Mouse (Mus musculus) heart, embryonic 10.5 days (tissue): ENCODE data around the gene Txnrd3. TPM values are rescaled to one million over a fixed set of nuclear protein-coding genes. Genes with fewer than 3 reads are reported as not detected.

Experiments
- DNase-seq: peaks from one replicate; pipeline ENCODE4 v3.0.0-alpha.2; 2017; ENCODE audit warnings: low spot score
- H3K27ac ChIP-seq: fragments of 300-500 bp; sonication (generic); 2 replicates; pipeline ENCODE4 v1.5.1; 2016; ENCODE audit warnings: mild to moderate bottlenecking
- H3K27me3 ChIP-seq: fragments of 300-500 bp; sonication (generic); 2 replicates; pipeline ENCODE4 v1.6.1; 2016; ENCODE audit warnings: mild to moderate bottlenecking; ENCODE audit not compliant: poor library complexity, insufficient read depth, severe bottlenecking
- H3K36me3 ChIP-seq: fragments of 300-500 bp; sonication (generic); 2 replicates; pipeline ENCODE4 v1.6.1; 2016; ENCODE audit warnings: mild to moderate bottlenecking, moderate library complexity
- H3K4me1 ChIP-seq: fragments of 300-500 bp; sonication (generic); 2 replicates; pipeline ENCODE4 v1.6.1; 2016; ENCODE audit warnings: mild to moderate bottlenecking
- H3K4me3 ChIP-seq: fragments of 300-500 bp; sonication (generic); 2 replicates; pipeline ENCODE4 v1.5.1; 2016; ENCODE audit warnings: mild to moderate bottlenecking, moderate library complexity
- H3K9me3 ChIP-seq: fragments of 300-500 bp; sonication (generic); 2 replicates; pipeline ENCODE4 v1.6.1; 2016; ENCODE audit warnings: mild to moderate bottlenecking, moderate library complexity
- WGBS: fragments of 180-500 bp; shearing (Covaris S2); methylation state at CpG from one replicate; pipeline ENCODE4 v1.1.7; 2016; 5-methylcytosine and 5-hydroxymethylcytosine counted together
- polyA plus RNA-seq: library from polyadenylated mRNA; unstranded; fragments of >200 nt; fragmentation: Nextera tagmentation; extraction: Ambion mirVana; gene quantifications from 2 replicates; pipeline ENCODE4 v1.2.1, GENCODE M21; 2016

The Txnrd3 gene
- polyA plus RNA-seq, 1 experiment from 2014 or later = 8.7 TPM

DNA sequence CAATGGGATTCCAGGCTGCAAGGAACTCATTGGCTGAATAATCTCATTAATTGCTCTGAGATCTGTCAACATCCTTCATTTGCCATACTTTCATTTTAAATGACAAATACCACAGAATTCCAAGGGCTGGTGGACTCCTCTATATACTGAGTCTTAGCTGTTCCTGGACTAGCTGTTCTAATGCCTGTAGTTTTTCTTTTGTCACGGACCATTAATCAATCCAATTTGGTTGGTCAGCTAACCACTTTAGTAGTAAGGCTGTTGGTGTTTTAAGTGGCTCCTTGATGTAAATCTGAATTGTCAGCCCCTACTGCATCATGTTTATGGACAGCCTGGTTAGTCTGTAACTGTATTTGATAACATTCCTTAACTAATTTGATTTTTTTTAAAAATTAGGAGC lies 43.3 kb downstream of the Txnrd3 start:
- Histone ChIP-seq H3K27me3 (no peaks in the 10 kb centered on the region), H3K9me3 (no peaks in the 10 kb centered on the region), H3K4me1 (no peaks in the 10 kb centered on the region), H3K36me3 (no peaks in the 10 kb centered on the region), H3K27ac (no peak overlapping the region), H3K4me3 (no peak overlapping the region)
- DNase-seq = no peak
- WGBS = 69% methylated on average over 1 of the region's 1 CpGs

DNA sequence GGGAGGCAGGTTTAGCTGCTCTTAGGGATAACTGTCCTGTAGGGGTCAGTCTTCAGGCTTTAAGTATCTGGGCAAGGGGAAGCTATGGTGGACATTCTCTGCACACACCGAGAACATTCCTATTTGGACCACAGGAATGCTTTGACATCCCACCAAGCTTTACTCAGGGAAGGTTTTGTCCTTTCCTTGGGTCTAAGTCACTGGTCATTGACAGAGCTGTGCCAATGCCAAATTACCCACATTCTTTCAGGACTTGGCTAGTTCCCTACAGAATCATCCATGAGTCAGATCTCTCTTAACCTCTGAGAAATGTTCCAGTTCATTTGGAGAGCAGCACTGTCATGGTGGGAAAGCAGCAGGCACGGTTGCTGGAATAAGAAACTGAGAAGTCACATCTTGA lies 62.8 kb downstream of the Txnrd3 start:
- Histone ChIP-seq H3K4me3 (no peak overlapping the region), H3K27ac (no peak overlapping the region), H3K27me3 (no peaks in the 10 kb centered on the region), H3K36me3 (no peaks in the 10 kb centered on the region), H3K9me3 (no peaks in the 10 kb centered on the region), H3K4me1 (no peaks in the 10 kb centered on the region)
- no peak for DNase-seq
- WGBS = 71% methylated on average over 2 of the region's 2 CpGs

DNA sequence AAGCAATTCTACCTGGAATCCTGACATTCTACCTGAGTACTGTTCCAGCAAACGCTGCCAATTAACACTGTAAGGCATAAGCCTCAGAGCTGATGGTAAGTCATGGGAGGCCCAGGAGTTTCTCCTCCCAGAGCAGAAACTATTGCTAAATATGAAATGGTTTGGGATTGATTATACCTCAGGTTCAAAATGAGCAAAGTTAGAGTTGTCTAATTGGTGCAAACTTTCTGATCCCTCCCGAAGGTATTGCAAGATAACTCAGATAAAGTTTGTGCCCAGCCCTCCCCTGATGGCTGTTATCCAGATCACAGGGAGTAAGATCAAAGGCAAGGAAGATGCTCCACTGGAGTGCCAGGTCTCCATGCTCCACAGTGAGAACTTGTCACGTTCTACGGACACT lies 63.5 kb downstream of the Txnrd3 start, which contains the start of gene Vmn1r40:
TSS of gene Vmn1r40 (plus strand) at position 301 of the 400 bp plus-strand sequence.
- H3K27me3 ChIP-seq = no peaks in the 10 kb centered on the region
- H3K4me3 ChIP-seq = no peak within 1 kb of the TSS
- DNase-seq = no peak
- no peaks in the 10 kb centered on the region for H3K4me1 ChIP-seq
- H3K36me3 ChIP-seq = no peaks in the 10 kb centered on the region
- H3K27ac ChIP-seq = no peak within 1 kb of the TSS
- H3K9me3 ChIP-seq = no peaks in the 10 kb centered on the region
- 74% methylated on average over 4 of the region's 4 CpGs for WGBS

DNA sequence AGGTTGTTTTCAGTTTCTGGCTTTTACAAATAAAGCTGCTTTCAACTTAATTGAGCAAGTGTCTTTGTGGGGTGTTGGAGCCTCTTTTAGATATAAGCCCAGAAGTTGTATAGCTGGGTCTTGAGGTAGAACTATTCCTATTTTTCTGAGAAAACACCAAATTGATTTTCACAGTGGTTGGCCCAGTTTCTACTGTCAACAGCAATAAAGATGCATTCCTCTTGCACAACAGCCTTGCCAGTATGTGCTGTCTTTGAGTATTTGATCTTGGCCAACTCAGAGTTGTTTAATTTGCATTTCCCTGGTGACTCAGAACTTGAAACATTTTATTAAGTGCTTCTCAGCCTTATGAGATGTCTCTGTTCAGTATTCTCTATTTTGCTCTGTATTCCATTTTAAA lies 74.3 kb downstream of the Txnrd3 start:
- no peak overlapping the region for H3K27ac ChIP-seq
- no peak overlapping the region for H3K4me3 ChIP-seq
- DNase-seq = no peak
- no peaks in the 10 kb centered on the region for H3K9me3 ChIP-seq
- H3K36me3 ChIP-seq = no peaks in the 10 kb centered on the region
- no peaks in the 10 kb centered on the region for H3K27me3 ChIP-seq
- H3K4me1 ChIP-seq = no peaks in the 10 kb centered on the region

Other genes with a start within 250 kb of the Txnrd3 start
- gene Chchd6, start 48.3 kb upstream of the Txnrd3 start, polyA plus RNA-seq = 51.1 TPM in 2 replicates
- gene Vmn1r40, start 63.6 kb downstream of the Txnrd3 start, polyA plus RNA-seq = not detected in 2 replicates
- gene Vmn1r41, start 96.8 kb downstream of the Txnrd3 start, polyA plus RNA-seq = not detected in 2 replicates
- not detected in 2 replicates for gene Vmn1r42, start 232.4 kb downstream of the Txnrd3 start, polyA plus RNA-seq
- not detected in 2 replicates for gene Vmn1r43, start 232.4 kb downstream of the Txnrd3 start, polyA plus RNA-seq
- gene Vmn1r44, start 239.7 kb downstream of the Txnrd3 start, polyA plus RNA-seq = not detected in 2 replicates